Mouse (Mus musculus): ENCODE results near the gene Pes1.
"Not testable (repeated sequence)": the region's sequence is repeated elsewhere in the genome, so short reads cannot be mapped to it uniquely, and the experiment has no call there.

Gene Pes1

DNA sequence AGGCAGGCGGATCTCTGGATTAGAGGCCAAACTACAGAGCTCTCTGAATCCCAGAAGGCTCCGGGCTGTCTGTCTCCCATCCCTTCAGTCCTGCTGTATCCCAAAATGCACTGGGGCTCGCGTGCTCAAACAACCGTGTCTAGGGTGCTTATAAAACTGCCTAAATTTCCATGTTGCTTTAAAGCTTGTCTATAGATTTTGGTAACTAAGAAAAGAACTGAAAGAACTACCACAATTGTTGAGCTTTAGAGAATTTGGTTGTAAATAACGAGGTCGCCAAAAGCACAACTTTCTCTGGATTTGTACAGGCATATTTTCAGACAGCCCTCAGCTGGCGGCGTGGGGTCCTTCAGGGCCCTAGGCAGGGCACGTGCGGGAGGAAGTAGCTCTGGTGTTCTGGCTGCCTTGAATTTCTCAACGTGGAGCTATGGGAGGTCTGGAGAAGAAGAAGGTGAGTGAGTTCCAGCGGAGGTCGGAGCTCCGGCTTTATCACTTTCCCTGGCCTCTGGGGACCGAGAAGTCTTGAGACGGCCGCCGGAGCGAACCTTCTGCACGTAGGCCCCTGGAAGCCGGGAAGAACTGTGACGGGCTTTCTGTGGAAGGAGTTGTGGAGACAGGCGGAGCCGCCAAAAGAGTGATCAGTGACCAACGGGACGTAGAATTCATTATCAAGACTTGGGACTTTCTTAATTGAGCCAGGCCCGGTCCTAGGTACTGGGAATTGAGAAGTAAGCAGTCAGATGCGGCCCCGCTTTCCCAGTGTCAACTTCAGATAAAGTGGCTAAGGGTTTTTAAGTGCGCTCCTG is at the start of gene Pes1:
TSS of gene Pes1 (plus strand) at position 366 of the 806 bp plus-strand sequence.
- in situ Hi-C loops (cut with MseI, MboI) = no loop called here

DNA sequence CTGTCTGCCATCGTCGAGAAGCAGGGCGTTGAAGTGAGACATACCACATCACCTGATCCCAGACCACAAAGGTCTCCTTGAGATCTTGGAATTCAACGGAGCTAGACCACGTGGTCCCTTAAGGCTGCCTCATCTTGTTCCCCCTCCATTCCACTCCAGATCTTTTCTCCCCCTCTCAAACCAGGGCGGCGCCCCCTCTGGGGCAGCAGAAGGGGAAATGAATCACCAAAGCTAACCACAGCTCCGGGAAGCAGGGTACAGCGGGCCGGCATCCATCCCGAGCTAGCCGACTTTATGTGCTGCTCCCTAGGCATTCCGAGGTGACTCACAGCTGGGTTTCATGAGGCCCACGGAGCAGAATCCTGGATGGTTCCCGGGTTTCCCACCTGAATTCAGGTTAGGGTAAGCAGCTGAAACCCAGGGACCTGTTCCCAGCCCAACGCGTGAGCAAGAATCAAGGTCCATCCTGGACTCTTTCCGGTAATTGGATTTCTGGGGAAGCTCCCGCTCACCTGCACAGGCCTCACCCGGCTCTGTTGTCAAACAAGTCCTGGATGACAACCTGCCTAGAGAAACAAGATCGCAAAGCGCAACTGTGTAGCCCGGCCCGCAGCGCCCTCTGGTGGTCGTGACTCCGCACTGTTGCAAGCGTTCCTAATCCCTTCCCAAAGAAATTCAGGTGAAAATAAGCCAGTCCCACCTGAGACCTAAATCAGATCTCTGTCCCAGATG is 49.5 kb upstream of the Pes1 start, which contains the start of gene Slc35e4:
TSS of gene Slc35e4 (minus strand) at position 556 of the 732 bp plus-strand sequence.
- in situ Hi-C loops (cut with MseI, MboI) = no loop called here

DNA sequence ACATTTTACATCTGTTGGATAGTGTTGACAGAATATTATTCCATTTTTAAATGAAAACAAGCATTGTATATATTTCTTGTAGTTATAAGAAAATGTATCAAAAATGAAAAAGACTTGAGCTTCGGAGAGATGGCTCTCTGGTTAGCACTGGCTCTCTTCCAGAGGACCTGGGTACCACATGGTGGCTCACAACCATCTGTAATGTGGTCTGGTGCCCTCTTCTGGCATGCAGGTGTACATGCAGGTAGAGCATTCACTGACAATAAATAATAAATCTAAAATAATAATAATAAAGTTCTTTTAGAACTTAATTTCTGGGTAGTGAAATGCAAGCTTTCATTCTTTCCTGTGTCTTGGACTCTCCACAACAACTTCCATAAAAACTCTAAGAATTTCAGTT is 45.0 kb upstream of the Pes1 start:
- in situ Hi-C loops (cut with MseI, MboI) = no loop called here

DNA sequence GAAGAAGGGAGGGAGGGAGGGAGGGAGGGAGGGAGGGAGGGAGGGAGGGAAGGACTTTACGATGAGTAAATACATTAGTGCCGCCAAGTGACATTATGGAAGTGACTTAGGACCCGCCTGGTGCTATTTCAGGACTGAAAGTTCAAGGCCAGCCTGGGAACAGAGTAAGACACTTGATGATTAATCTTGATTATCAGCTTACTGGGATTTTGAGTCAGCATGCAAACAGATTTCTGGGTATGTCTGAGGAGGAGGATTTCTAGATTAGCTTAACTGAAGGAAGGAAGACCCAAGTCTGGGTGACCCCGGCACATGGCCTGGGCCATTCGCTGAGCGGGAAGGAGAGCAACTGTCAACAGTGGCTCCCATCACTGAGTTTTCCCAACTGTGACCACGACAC is 43.3 kb upstream of the Pes1 start:
- in situ Hi-C loops (cut with MseI, MboI) = no loop called here

DNA sequence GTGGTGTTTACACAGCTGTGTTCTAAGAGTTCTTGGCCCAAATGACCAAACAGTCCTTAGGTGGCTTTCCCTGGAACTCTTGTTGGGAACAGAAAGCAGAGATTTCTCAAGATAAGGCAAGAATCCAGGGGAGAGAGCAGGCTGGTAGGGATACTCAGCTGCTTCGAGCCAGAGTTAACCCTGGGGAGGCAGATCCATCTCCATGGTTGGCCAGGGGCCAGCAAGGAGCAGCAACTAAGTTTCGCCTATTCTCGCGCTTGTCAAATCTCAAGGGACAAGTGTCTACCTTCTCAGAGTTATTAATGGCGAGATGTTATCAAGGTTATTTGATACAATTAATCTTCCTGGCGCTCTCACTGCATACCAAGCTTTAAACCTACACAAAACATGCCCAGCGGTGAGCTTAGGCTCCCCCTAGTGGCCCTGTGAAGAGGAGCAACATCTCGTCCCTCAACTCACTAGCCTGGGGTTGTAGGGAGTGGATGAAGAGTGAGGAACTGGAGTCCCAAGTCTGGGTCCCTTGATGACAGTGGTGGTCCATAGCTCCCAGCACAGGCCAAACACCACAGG is 42.4 kb upstream of the Pes1 start:
- in situ Hi-C loops (cut with MseI, MboI) = no loop called here

DNA sequence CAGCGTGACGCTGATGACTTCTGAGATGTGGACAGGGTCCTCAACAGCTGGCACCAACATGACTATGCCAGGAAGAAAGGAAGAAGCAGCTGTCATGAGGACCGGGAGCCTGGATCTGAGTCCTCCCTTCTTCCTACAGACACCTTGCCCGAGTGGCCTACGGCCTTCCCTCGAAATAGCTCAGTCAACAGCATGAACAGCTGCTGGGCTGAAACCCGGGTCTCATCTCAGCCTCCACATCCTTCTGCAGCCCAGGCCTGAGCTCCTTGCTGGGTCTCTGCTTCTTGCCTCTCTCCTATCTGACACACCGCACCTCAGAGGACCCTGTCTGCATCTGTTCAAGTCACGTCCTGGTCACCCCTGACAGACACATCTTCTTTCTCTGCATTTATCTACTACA is 41.7 kb upstream of the Pes1 start:
- in situ Hi-C loops (cut with MseI, MboI) = no loop called here

DNA sequence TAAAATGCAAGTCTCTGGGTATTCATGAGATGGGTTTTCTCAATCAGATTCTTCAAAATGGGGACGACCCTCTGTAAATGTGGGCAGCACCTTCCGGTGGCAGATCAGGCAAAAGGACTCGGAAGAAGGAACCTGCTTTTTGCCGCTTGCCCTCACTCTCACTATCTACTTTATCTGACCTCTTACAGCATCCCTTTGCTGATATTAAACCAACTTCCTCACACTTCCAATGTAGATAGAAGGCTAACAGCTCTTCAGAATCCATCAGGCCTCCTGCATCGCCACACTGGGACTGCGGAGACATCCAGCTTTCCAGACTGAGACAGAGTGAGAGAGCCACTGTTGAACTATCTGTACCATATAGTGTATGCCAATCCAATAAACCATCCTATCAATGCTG is 41.0 kb upstream of the Pes1 start:
- in situ Hi-C loops (cut with MseI, MboI) = no loop called here

DNA sequence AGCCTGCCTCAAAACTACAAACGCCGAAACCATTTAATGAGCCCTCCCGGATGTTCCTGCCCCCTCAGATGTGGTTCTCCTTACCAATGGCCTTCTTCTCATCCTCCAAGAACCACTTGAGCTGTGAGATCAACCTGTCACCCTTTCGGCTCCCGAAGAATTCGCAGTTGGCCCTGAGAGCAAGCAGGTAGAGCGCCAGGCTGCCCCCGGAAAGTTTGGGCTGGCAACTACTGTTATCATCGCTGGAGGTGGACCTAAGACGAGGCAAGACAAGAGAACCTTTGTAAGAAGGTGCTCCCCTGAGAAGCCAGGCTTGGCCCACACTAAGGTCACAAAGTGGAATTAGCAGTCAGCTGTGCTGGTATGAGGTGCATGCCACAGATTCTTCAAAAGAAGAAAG is 37.9 kb upstream of the Pes1 start:
- in situ Hi-C loops (cut with MseI, MboI) = no loop called here

DNA sequence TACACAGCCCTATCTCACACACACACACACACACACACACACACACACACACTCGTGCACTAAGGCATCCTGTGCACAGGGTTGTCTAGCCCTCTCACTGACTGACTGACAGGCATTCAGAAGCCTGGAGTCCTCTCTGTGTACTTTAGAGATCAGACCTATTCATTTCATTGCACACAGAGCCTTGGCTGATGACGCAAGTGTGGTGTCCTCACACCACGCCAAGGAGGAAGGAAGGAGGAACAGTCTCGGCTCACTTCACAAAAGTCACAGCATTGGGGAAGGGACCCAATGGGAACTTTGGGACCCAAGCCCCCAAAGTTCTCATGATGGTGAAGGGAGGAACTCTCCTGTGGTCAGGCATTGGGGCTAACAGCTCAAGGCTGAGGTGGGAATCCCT is 33.8 kb upstream of the Pes1 start:
- in situ Hi-C loops (cut with MseI, MboI) = no loop called here

DNA sequence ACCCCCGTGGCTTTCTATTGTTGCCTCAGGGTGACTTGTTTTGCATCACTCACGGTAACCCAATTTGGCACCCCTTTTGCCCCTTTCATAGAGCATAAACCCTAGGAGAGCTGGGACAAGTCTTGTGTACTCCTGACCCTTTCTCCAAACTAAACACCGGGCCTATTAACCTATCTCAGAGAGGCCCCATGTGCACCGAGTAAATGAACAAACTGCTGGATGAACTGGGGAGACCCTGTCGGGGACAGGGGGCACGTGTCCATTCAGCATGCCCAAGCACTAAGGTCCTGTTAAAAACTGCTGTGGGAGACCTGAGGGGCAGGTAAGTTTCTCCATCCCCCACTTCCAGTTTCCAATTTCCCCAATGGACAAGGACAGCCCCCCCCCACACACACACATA is 32.8 kb upstream of the Pes1 start:
- in situ Hi-C loops (cut with MseI, MboI) = no loop called here

DNA sequence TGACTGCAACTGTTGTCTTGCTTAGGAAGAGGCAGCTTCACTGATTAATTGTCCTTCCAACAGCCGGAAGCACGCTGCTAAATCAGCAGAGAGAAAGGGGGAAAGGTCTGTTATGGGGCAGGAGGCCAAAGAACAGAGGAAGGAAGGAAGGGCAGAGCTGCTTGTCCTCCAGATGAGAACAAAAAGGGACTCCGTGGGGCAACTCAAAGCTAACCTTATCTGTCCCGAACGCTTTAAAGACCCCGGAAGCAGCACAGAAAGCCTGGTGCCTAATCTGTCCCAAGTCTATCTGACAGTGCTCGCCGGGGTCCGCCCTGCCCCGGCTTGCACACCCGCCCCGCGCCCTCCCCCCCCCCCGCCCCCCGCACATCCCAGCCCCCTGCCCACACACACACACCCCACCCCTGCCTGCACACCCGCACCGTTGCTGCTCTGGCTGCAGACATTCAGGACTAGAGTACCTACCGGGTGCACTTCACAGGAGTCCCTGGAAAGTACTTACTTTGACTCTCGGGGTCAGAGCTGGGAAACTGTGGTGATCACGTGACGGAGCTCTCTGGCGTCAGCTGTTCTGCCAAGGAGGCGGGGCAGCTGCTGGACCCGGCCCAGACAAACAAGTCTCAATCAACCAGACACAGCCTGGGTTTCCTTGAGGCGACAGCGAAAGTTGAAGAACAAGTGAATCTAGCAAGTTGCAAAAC is 32.1 kb upstream of the Pes1 start, which contains the start of gene Tcn2:
TSS of gene Tcn2 (minus strand) at position 649 of the 701 bp plus-strand sequence.
- in situ Hi-C loops (cut with MseI, MboI) = no loop called here

DNA sequence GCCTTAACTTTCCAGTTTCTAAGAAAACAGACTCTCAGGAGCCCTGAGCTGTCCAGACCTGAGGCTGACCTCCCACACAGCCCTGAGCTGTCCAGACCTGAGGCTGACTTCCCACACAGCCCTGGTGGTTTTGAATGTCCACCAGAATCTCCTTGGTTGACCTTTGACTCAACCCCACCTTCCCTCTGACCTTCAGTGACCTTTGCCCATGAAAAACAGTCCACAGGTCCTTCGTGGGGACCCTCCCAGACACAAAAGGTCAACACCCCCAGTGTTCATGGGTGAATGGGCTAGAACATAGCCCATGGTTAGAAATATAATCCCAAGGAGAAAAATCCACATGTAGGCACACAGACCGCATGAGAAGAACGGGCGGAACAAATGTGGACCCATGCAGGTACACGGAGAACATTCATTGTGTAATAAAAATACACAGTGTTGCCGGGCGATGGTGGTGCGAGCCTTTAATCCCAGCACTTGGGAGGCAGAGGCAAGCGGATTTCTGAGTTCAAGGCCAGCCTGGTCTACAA is 30.0 kb upstream of the Pes1 start:
- in situ Hi-C loops (cut with MseI, MboI) = no loop called here

DNA sequence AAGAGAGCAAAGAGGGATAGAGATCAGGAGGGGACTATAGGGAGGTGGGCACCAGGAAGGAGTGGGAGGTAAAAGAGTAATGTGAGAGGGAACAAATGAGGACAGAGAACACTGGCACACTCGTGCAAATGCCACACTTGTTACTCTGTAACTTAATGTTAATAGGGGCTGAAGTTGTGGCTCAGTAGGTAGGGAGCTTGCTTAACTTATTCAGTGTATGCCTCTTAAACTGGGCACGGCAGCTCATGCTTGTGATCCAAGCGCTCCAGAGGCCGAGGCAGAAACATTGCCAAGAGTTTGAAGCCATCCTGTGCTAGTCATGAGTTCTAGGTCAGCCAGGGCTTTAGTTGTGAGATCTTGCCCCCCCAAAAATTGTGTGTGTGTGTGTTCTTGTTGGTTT is 28.6 kb upstream of the Pes1 start:
- in situ Hi-C loops (cut with MseI, MboI) = no loop called here

DNA sequence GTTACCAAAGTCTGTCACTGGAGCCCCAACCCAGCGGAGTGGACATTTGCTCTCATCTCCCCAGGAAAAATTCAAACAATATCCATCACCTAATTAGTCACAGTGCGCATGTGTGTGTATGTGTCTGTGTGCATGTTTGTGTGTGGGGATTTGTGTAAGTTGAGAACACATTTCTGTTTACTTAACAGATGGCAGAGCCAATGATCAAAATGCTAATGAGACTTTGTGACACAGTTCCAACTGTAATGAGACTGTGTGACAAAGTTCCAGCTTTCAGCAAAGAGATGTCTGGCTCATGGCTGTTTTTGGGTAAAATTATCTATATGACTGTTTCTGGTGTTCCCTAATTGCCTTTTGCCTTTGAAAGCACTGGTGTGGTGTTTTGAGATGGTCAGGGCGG is 27.5 kb upstream of the Pes1 start:
- in situ Hi-C loops (cut with MseI, MboI) = no loop called here

DNA sequence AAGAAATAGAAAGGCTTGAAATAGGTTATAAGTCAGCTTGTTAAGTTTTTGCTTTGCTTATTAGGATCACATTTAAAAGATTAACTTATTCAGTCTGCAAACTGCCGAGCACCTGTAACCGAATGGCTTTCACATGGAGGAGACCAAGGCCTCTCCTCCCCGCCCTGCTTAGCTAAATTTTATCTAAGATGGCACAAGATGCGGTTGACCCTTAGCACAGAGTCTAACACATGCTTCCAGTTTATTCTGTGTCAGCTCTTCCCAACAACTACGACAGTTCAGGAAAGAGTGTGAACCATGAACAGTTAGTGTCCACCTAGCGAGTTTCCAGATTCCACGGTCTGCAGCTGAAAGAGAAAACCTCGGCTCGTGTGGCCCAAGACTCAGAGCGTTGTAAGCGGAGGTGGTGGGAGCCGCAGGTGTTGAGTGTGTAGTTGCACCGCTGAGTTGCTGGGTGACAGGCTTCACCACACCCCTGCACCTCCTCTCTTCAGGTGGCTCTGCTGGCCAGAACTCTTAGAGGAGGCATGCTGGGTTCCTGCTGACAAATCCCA is 26.4 kb upstream of the Pes1 start:
- in situ Hi-C loops (cut with MseI, MboI) = no loop called here

DNA sequence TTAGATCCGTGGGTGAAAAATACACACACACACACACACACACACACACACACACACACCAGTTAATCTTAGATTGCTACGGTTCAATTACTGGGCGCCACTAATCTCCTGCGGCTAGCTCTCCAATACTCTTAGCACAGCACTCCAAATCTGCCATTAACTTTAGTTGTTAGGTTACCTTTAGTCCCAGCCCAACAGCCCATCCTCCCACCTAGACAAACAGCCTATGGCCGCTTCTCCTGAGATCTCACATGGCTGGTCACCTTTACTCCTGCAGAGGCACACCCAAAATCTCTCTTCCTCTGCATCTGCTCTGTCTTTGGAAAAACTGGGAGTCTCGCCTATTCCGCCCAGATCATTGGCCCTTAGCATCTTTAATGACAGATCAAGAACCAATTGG is 22.4 kb upstream of the Pes1 start:
- in situ Hi-C loops (cut with MseI, MboI) = no loop called here

DNA sequence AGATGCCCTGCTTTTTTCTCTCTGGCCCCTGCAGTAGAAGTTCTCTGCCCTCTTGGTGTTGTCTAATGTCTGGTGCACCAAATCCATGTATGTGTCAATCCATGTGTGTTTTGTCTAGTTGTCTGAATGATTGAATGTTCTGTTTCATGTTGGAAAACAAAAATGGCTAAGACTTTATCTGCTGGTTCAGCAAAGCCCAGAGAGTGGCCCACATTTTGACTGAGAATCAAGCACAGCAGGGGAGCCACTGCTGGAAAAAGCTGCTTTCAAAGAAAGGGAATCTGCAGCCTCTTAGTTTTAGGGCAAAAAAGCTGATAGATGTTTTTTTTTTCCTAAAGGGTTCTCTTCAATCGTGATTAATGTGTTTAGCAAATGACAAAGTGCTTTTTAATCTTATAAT is 17.4 kb upstream of the Pes1 start:
- in situ Hi-C loops (cut with MseI, MboI) = no loop called here

DNA sequence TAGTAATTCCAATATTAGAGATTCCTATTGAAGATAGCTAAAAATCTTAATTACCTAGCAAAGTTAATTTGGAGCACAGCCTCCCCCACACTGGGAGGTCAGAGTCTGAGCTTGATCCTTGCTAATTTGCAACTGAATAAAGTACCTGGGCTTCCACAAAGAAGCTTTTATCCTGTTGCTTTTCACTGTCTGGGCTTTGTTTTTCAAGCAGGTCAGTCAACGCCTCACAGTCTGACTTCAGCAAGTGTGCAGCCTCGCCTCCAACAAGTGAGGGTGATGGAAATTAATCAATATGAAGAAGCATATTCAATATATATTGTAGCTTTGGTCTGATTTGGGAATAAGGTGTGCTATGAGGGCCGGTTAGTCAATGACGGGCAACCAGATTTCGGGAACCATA is 8.9 kb upstream of the Pes1 start:
- in situ Hi-C loops (cut with MseI, MboI) = not testable (repeated sequence)

DNA sequence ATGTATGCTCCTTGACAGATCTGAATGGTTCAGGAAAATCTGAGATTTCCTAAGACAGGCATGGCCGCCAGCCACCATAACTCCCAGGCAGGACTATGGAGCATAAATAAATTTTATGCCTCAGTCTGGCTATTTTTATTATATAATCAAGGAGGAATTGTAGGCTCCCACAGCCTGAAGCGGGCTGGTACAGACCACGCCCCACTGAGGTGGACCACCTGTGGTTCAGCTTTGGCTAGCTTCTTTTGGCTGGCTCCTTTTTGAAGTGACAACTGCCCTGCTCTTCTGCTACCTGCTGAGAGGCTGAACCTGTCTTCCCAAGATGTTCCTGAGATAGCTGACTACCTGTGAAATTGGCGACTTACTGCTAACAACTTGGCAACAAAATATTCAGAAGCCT is 8.4 kb upstream of the Pes1 start:
- in situ Hi-C loops (cut with MseI, MboI) = not testable (repeated sequence)

DNA sequence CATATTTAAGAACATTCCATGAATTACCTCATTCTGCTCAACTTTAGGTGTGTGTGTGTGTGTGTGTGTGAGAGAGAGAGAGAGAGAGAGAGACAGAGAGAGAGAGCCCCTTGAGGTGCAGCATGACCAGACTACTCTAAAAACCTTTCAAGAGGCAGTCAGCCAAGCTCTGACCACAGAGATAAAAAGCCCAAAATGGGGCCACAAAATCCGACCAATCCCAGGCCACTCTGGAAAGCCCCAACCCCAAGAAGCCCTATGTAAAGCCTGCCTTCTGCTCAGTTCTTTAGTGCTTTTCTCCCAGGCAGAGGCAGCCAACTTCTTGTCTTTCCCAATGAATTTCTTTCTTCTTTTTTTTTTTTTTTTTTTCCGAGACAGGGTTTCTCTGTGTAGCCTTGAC is 2.9 kb upstream of the Pes1 start:
- in situ Hi-C loops (cut with MseI, MboI) = no loop called here

DNA sequence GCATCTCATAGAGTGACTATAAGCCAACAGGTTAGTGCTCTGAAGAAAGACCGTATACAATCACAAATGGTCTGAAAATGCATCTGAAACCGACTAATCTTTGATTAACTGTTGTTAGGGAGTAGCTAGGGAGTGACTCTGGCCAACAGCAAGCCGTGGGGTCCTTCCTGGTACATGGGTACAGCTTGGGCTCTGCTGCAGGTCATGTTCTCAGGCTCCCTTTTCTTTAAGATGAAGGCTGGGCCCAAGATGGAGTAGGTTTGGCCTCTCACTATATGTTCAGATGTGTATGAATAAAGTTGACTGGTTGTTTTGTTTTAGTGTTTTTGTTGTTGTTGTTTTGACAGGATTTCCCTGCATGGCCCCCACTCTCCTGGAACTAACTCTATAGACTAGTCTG is 2.0 kb upstream of the Pes1 start:
- in situ Hi-C loops (cut with MseI, MboI) = no loop called here

DNA sequence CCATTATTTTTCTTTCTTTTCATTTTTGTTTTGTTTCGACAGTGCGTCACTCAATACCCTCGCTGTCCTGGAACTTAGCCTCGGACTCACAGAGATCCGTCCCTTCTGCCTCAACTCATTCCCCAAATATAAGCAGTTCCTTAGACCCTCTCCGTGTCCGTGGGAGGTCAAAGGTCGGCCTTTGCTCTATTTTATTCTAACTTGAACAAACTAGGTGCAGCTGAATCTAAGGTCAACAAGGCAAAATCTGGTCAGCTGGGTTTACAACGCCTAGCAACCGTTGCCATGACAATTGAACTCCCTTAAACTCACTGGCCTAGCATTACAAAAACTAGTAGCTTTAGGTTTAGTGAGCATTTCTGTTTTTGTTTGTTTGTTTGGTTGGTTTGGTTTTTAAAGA is 620 bp upstream of the Pes1 start:
- in situ Hi-C loops (cut with MseI, MboI) = no loop called here
